Mouse (Mus musculus) limb, embryonic 14.5 days (tissue): Measurements from ENCODE around the gene E2f6. TPM values are rescaled to one million over a fixed set of nuclear protein-coding genes. Genes with fewer than 3 reads are reported as not detected.

Experiments used
- ATAC-seq: fragments of 200-750 bp; cut with Nextera tagmentation; 2 replicates; pipeline ENCODE4 v1.8.0; 2017; ENCODE audit warnings: low read depth, moderate number of reproducible peaks, moderate TSS enrichment; ENCODE audit not compliant: low FRiP score
- DNase-seq: peaks from one replicate; pipeline ENCODE4 v3.0.0-alpha.2; 2015; ENCODE audit warnings: low spot score
- H3K27ac ChIP-seq: fragments of 300-500 bp; sonication (generic); replicated peaks from 2 replicates; pipeline ENCODE4 v1.5.1; 2014; ENCODE audit warnings: low read depth, mild to moderate bottlenecking, low read length, moderate library complexity, mixed read lengths
- H3K27me3 ChIP-seq: fragments of 300-500 bp; sonication (generic); 2 replicates; pipeline ENCODE4 v1.6.1; 2014; ENCODE audit warnings: low read length, mixed read lengths; ENCODE audit not compliant: control insufficient read depth, insufficient read depth
- H3K36me3 ChIP-seq: fragments of 300-500 bp; sonication (generic); 2 replicates; pipeline ENCODE4 v1.6.1; 2014; ENCODE audit warnings: mild to moderate bottlenecking, low read length, moderate library complexity, mixed read lengths; ENCODE audit not compliant: control insufficient read depth, insufficient read depth
- H3K4me1 ChIP-seq: fragments of 300-500 bp; sonication (generic); 2 replicates; pipeline ENCODE4 v1.6.1; 2014; ENCODE audit warnings: antibody characterized with exemption, low read length, mixed read lengths; ENCODE audit not compliant: control insufficient read depth, insufficient read depth
- H3K4me2 ChIP-seq: fragments of 300-500 bp; sonication (generic); replicated peaks from 2 replicates; pipeline ENCODE4 v1.6.1; 2014; ENCODE audit warnings: low read depth, mild to moderate bottlenecking, low read length, moderate library complexity; ENCODE audit not compliant: severe bottlenecking
- H3K4me3 ChIP-seq: fragments of 300-500 bp; sonication (generic); replicated peaks from 2 replicates; pipeline ENCODE4 v1.5.1; 2014; ENCODE audit warnings: low read length
- H3K9ac ChIP-seq: fragments of 300-500 bp; sonication (generic); 2 replicates; pipeline ENCODE4 v1.6.1; 2014; ENCODE audit warnings: mild to moderate bottlenecking, low read depth, low read length, moderate library complexity; ENCODE audit not compliant: severe bottlenecking
- H3K9me3 ChIP-seq: fragments of 300-500 bp; sonication (generic); 2 replicates; pipeline ENCODE4 v1.6.1; 2016; ENCODE audit warnings: low read length; ENCODE audit not compliant: control insufficient read depth
- POLR2A ChIP-seq: fragments of 200-500 bp; IDR thresholded peaks from 2 replicates; pipeline ENCODE4 v1.8.0; 2012; ENCODE audit warnings: inconsistent platforms, mild to moderate bottlenecking, moderate library complexity, borderline replicate concordance; ENCODE audit not compliant: insufficient read depth, insufficient read length; ENCODE audit errors: extremely low read depth
- WGBS: fragments of 180-500 bp; shearing (Covaris S2); extraction: QIAGEN DNeasy Blood & Tissue Kit; methylation state at CpG from one replicate; pipeline ENCODE4 v1.1.7; 2014; 5-methylcytosine and 5-hydroxymethylcytosine counted together
- polyA plus RNA-seq, 2 experiments: library from polyadenylated mRNA; depleted of rRNA in 1 of 2; stranded (reverse) in 1 of 2; unstranded in 1 of 2; fragments of >200 nt; fragmentation: Nextera tagmentation in 1 of 2; extraction: Ambion mirVana in 1 of 2; gene quantifications; 2 replicates each; pipeline versions ENCODE4 v1.2.1 to v1.2.3; 2012 to 2014

E2f6 gene
- polyA plus RNA-seq, 2 experiments, result 47.3 to 54.5 TPM

DNA sequence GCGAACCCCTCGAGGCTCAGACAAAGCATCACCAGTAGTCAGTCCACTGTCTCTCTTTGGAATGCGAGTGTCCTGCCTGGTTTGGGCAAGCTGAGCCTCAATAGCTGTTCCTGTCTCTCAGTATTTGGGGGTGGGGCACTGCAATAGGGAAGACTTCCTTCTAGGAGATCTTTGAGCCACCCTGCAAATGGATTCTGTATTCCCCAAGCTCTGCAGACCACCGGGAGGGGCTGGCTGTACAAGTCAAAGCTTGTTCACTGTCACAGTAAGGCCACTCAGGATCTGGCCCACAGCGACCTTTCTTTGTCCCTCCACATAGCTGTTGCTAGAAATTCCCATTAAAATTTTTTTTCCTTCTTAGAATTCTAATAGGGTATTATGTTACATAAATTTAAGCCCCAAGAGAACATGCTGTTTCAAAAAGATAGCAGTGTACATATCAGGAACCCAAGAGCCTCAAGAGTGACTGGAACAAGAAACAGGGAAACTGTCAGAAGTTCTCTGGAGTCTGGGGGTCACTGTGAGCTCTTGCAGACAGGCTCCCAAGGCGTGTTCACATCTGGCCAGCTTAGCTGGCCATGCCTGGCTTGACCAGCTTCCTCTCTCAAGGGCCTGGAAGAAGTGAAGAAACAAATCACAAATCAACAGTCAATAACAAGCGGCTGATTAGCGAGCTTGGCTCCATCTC, 58.5 kb downstream of the E2f6 start:
- DNase-seq, result no peak
- Histone ChIP-seq H3K27ac (peak overlapping the region; percentile 89), H3K9ac (no peak overlapping the region), H3K36me3 (no peaks in the 10 kb centered on the region), H3K9me3 (0 out of 2 replicates have a peak, but pooled peaks cover 2% of the 10 kb centered on the region), H3K4me2 (no peak overlapping the region), H3K27me3 (no peaks in the 10 kb centered on the region), H3K4me3 (no peak overlapping the region), H3K4me1 (peaks cover 33% of the 10 kb centered on the region)
- no peak for TF ChIP-seq POLR2A
- ATAC-seq, result no peak
- WGBS, result 49% methylated on average over 8 of the region's 8 CpGs

DNA sequence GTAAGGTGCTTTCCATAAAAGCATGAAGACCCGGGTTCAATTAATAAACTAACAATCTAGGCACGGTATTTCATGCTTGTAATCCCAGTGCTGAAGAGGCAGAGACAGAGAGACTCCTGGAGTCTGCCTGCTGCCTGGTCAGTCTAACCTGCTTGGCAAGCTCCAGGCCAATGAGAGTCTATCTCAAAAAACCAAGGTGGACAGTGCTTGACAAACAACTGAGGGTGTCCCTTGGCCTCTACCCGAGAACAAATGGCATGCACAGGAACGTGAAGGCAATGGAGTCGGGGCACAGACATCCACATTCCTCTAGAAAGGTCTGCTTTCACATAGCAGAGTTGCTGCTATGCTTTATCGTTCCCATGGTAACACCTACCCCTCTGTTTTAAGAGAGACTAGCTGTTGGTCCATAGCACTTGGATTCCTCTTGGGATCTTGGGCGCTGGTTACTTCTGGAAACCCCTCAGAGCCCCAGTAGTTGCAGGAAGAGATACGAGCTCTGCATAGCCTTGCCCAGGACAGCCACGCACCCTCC, 59.2 kb downstream of the E2f6 start:
- 28% methylated on average over 9 of the region's 9 CpGs for WGBS
- ATAC-seq, result peak; percentile 66
- no peak for TF ChIP-seq POLR2A
- Histone ChIP-seq H3K4me1 (peaks cover 39% of the 10 kb centered on the region), H3K27ac (peak overlapping the region; percentile 89), H3K4me2 (0 out of 2 replicates have a peak overlapping the region, but pooled peaks have one; percentile 26), H3K4me3 (no peak overlapping the region), H3K9ac (no peak overlapping the region), H3K9me3 (0 out of 2 replicates have a peak, but pooled peaks cover 2% of the 10 kb centered on the region), H3K27me3 (no peaks in the 10 kb centered on the region), H3K36me3 (no peaks in the 10 kb centered on the region)
- peak; percentile 63 for DNase-seq

- Histone ChIP-seq H3K4me3 (no peak overlapping the region), H3K4me2 (0 out of 2 replicates have a peak overlapping the region, but pooled peaks have one; percentile 26), H3K27me3 (no peaks in the 10 kb centered on the region), H3K36me3 (no peaks in the 10 kb centered on the region), H3K27ac (peak overlapping the region; percentile 89), H3K9me3 (0 out of 2 replicates have a peak, but pooled peaks cover 1% of the 10 kb centered on the region), H3K4me1 (peaks cover 42% of the 10 kb centered on the region), H3K9ac (no peak overlapping the region)
- ATAC-seq (peak; percentile 79), DNase-seq (peak; percentile 72)
- WGBS, result 24% methylated on average over 8 of the region's 8 CpGs
- TF ChIP-seq POLR2A, result no peak
These were observed 59.8 kb downstream of the E2f6 start for GRCm38 (mm10) chr12:16870405-16871068.

GRCm38 (mm10) chr12:16872006-16872405, 61.2 kb downstream of the E2f6 start:
- ATAC-seq (no peak), DNase-seq (no peak)
- Histone ChIP-seq H3K4me1 (peaks cover 42% of the 10 kb centered on the region), H3K36me3 (no peaks in the 10 kb centered on the region), H3K27ac (no peak overlapping the region), H3K4me2 (no peak overlapping the region), H3K27me3 (no peaks in the 10 kb centered on the region), H3K9ac (no peak overlapping the region), H3K4me3 (no peak overlapping the region), H3K9me3 (no peaks in the 10 kb centered on the region)
- 60% methylated on average over 1 of the region's 1 CpGs for WGBS
- no peak for TF ChIP-seq POLR2A

DNA sequence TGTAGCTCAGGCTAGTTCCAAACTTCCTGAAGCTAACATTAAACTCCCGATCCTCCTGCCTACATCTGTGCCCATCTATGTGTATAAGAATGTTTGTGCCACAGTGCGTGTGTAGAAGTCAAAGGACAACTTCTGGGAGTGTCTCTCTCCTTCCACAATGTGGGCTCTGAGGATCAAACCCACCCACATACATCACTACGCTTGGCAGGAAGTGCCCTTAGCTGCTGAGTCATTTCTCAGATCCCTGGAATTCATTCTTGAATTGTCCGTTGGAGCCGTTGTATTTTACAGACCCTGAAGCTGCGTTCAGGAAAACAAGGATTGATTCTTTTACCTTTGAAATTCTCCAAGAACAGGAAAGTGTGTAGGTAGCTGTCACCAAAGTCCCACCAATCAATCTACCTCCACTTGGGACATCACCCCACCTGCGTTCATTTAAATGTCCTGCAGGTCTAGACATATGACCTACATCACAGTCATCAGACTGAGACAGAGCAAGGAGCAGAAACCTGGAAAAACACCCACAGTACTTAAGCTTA, 62.2 kb downstream of the E2f6 start:
- WGBS, result 62% methylated on average over 7 of the region's 7 CpGs
- no peak overlapping the region for H3K27ac ChIP-seq
- TF ChIP-seq POLR2A, result no peak
- H3K9ac ChIP-seq, result no peak overlapping the region
- H3K4me2 ChIP-seq, result no peak overlapping the region
- DNase-seq (no peak), ATAC-seq (no peak)
- no peaks in the 10 kb centered on the region for H3K36me3 ChIP-seq
- peaks cover 45% of the 10 kb centered on the region for H3K4me1 ChIP-seq
- no peaks in the 10 kb centered on the region for H3K9me3 ChIP-seq
- H3K27me3 ChIP-seq, result no peaks in the 10 kb centered on the region
- H3K4me3 ChIP-seq, result no peak overlapping the region
